Mouse (Mus musculus): Measurements from ENCODE around the gene Cds2.
"Not testable (repeated sequence)": the region's sequence is repeated elsewhere in the genome, so short reads cannot be mapped to it uniquely, and the experiment has no call there.

The Cds2 gene

DNA sequence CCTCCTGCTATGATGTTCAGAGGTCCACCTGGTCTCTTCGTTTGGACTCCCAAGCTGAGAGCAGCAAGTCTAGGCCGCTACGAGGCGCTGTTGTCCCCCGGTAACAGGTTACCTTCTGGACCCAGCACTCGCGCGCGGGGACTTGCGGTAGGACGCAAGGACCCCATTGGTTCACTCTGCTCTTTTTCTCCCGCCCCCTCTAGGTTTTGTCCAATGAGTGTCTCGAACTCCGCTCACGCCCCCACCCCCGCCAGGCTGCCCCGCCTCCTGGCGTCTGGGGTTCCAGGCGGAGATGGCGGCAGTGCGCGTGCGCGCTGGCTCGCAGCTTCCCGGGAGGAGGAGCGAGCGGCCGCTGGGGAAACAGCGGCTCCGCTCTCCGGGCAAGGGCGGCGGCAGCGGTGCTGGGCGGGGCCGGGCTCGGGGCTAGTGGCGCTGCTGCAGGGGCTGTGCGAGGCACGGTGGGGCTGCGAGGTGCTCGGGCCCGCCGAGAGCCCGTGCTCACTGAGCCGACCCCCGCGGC lies at the start of gene Cds2:
TSS of gene Cds2 (plus strand) at position 270 of the 520 bp plus-strand sequence.
- DNase-seq (ENCODE audit: low spot score): peak; percentile 94

DNA sequence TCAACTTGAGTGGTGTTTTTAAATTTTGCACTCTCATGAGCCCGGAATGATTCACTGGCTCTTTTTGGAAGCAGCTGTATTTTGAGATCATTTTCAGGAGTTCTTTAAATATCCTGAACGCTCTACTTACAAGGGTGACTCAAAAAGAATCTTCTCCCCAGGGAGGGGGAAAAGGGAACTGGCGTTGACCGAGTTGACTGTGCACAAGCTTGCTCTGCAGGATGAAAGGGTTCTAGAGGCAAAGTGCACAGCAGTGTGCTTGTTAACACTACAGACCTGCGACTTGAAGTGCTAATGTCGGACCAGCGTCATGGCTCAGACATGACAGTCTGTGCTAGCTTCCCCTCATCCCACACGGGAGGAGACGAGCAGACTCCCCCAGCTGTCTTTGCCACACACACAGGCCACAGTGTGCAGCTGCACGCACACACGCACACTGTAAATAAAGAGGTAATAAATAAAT lies 41.3 kb upstream of the Cds2 start:
- no peak for DNase-seq (ENCODE audit: low spot score)

DNA sequence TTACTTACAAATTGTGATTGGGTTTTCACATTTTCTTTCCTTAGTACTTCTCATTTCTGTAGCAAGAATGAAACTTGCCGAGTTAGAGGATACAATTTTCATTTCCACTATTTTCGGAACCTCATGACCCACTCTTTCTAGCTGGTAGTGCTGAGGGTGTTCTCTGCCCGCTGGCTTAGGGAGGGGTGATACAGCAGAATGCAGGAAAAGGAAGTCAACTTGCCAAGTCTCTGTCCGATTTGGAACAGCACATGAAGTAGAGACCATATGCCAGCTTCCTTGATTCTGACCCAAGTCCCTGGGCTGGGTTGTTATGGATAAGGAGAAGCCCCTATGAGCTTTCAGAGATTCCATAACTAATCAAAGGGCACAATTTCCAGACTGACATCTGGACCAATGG lies 38.6 kb upstream of the Cds2 start:
- no peak for DNase-seq (ENCODE audit: low spot score)

DNA sequence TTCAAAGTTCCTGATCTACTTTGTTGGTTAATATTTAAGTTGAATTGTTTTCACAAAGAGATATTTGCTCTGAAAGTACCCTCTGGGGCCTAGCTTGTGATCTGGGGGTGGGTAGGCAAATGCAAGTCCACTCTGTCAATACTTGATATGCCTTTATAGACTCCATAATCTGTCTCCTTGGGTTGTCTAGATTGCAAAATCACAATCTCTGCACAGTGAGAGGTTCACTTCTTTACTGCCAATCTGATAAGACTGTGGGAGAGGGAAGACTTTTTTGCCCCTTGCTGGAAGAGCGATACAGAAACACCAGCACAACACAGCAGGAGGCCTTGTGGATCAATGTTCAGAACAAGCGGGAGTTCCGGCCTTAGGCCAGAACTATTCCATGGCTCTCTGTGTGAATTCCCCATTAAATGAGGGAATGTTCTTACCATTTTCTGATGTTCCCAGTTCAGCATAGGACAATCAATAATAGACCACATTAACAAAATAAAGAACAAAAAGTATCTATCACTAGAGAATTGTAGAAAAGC lies 30.5 kb upstream of the Cds2 start:
- no peak for DNase-seq (ENCODE audit: low spot score)

DNA sequence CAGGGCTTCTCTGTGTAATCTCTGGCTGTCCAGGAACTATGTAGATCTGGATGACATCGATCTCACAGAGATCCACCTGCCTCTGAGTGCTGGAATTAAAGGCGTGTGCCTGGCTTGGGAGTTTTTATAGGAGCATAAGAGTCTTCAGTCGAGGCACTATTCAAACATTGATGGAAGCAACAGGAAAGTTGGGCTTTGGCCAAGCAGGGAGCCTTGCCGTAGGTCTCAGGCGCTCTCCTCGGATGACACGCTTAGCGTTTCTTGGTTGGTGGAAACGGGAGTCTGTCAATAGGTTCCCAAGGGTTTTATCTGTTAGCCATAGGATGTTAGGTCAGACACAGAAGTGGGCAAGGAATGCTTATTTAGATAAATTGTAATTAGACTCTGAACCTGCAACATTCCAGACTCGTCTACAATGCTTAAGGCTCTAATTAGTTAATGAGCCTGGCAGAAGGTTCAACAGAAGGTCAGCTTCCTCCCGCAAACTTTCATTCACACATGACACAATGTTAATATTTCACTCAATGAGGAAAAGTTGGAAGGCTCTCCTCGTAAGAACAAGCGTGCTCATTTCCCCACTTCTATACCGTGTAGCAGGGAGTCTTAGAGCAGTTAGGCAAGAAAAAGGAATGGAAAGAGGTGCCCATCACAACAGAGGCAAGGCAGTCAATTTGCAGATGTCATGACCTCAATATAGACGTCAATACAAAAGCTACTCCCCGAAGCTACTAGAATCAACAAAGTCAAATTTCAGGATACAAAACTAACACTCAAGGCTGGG lies 28.8 kb upstream of the Cds2 start:
- DNase-seq (ENCODE audit: low spot score): no peak

DNA sequence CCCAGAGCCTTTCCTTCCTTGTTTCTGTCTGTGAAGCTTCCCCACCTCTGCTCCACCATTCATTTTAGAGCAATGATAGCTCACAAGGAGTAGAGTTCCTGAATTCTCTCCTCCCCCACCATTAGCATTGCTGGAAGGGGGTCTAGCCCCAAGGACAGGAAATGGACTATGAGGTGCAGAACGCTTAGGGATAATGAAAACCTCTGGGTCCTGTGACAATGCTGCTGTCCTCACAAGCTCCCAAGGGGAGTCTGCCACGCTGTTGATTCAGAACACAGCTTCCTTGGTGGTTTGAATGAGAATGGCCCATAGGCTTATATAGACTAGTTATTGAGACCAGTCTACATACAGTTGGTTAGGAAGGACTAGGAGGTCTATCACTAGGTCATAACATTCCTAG lies 27.7 kb upstream of the Cds2 start:
- no peak for DNase-seq (ENCODE audit: low spot score)

DNA sequence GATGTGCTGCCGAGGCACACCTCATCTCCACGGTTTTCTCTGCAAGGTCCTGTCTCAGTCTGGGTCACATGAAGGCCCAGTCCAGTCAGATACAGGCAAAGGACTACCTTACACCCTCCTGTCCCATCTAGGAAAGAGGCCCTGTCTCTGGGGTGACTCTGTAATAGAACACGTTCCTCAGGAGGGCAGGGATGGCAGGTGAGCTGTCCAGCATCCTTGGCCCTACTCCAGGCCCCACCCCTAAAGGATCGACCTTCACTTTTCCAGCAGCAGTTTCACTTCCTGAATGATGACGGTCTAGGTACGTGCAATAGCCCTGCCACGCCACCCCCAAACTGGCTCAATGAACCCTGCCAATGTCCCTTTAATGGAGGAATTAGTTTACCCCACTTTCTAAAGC lies 27.0 kb upstream of the Cds2 start:
- no peak for DNase-seq (ENCODE audit: low spot score)

DNA sequence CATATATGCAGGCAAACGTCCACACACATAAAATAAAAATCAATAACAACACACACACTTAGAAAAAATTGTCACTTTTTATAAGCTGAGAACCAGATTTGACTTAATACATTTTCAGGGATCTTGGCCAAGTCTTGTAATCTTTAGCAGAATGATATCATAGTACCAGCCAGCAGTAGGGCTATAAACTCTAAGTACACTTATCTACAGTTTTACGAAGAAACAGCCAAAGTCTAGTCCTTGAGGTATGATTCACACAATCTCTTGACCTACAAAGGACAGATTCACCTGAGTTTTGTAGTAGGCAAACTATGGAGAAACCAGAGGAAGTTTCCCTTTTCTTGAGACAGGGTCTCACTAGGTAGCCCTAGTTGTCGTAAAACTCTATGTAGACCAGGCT lies 23.5 kb upstream of the Cds2 start:
- DNase-seq (ENCODE audit: low spot score): not testable (repeated sequence)

DNA sequence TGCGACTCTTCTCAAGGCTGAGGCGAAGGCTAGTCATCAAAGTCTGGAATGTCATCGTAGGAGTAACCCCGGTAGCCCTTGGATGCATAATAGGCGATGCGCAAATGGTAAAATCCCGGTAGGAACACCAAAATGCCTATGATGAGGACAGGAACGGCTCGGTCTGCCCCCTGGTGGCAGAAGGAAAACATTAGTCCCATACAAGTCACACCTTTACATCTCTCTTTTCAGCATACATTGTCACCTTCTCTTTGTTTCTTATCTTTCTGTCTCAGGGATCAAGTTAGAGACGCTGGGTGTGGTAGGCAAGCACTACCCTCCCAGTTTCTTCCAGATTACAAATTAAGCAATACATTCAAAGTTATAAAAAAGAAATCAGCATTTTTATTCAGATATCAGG lies 22.5 kb upstream of the Cds2 start:
- not testable (repeated sequence) for DNase-seq (ENCODE audit: low spot score)

DNA sequence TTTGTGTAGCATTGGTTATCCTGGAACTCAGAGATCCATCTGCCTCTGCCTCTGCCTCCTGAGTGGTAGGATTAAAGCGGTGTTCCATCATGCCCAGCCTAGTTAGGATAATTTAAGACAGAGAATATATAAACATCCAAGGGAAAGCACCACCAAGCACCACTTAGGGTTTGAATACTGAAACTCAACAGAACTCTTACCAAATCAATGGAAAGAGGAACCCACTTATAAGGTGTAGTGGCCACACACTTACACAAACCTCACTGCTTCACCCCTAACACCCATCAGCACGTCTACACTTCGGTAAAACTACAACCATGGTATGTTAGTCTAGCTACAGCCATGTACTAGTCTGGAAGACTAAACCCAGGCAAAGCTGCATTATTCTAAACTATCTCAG lies 19.6 kb upstream of the Cds2 start:
- DNase-seq (ENCODE audit: low spot score): no peak

DNA sequence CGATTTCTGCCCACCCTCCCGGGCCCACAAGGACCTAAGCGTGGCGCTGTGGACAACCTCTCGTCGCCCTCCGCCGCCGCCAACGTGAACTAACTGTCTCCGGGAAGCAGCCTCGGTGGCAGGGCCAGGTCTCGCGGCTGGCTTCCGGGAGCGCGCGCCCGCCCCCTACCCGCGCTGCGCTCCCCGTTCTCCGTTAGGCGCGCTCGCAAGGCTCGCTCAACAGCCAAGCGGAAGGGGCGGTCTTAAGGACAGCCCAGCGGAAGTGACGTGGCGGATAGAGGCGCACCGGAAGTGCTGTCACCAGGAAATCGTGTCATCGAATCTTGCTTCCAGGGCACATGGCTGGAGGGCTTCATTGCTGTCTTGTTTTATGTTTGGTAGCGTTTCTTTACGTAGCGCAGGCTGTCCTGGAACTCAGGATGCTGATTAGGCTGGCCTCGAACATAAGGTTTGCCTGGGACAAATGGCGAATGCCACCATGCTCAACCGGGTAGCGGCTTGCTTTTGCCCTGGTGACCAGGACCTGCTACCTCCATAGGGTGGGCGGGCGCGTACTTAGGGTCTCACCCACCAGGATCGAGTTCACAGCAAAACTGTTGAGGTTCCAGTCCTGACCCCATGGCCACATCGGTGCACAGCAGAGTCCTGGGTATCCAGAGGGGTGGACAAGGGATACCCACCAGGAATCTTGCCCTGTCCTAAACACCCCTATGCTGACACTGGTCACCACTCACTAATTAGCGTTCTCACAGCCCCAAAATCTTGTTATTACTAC lies 15.2 kb upstream of the Cds2 start, which contains the start of gene Tmem230:
TSS of gene Tmem230 (minus strand) at position 269 of the 775 bp plus-strand sequence.
- peak; percentile 83 for DNase-seq (ENCODE audit: low spot score)

DNA sequence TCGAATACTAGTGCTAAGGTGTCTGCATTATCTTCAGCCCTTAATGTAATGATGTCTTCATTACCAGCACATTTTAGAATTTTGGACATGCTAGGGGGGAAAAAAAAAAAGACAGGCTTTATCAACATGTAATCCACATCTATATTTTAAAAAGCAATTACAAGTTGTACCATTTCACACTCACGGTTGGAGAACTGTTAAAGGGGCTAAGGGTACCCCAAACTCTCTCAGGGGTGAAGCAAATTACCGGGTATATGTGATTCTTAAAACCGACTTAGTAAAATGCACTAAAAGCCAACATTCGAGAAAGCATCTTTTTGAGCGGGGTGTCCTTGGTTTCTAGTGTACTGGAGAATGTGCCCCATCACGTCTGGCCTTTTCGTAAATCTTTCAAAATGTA lies 11.0 kb upstream of the Cds2 start:
- DNase-seq (ENCODE audit: low spot score): no peak

DNA sequence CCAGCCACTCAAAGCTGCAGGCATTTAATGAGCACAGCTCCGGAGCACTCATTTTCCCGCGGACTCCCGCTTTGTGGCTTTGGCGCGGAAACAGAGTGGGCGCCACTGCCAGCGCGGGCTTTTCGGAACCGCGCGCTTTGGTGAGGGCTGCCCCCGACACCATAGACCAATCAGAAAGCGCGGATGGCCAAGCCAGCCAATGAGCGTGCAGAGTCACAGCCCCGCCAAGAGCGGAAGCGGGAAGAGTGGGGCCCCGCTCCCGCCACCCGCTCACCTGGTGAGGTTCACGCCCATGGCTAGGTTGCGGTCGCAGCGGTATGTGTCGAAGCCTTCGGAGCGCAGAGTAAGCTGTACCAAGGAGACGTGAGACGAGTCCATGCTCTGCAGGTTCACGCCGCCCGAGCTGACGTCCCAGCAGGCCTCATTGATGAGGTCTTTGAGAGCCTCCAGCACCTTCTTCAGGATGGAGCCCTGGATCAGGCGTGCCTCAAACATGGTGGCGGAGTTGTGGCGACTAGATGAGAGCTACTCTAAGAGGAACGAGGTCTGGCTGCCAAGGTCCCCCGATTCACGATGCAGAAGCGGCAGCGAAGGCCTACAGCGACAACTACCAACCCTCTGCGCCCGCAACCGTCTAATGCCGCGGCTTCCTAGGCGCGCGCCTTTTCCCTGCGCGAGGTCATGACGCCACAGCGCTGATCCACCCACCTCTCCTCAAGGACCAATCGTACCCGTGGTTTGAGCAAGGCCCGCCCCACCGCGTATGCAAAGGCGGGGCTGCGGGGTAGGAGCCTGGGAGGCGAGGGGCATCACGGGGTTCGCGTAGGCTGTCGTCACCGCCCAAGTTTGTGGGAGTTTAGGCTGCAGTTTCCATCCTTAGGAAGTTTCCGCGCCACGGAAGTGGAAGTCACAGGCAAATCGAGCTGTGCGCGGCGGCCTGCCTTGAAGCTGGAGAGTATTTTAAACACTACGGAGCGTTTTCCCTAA lies 10.1 kb upstream of the Cds2 start, which contains the start of gene Pcna:
TSS of gene Pcna (minus strand) at position 773 of the 987 bp plus-strand sequence.
- DNase-seq (ENCODE audit: low spot score): peak; percentile 89

DNA sequence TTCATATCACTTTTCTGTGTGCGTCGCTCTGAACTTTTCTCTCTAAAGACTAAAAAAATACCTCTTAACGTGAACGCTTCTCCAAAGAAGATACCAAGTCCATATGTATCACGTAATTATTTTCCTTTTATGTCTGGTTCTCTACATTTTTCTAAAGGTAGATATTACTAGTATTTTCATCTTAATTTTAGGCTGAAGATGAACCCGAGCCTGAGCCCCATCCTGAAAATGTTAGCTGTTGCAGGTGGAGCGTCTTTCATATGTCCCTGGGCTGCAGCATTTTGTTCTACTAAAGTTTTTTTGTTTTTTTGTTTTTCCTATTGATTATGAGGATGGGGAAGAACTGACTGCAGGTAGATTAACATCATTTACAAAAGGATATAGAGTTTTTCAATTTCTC lies 9.3 kb upstream of the Cds2 start:
- no peak for DNase-seq (ENCODE audit: low spot score)

DNA sequence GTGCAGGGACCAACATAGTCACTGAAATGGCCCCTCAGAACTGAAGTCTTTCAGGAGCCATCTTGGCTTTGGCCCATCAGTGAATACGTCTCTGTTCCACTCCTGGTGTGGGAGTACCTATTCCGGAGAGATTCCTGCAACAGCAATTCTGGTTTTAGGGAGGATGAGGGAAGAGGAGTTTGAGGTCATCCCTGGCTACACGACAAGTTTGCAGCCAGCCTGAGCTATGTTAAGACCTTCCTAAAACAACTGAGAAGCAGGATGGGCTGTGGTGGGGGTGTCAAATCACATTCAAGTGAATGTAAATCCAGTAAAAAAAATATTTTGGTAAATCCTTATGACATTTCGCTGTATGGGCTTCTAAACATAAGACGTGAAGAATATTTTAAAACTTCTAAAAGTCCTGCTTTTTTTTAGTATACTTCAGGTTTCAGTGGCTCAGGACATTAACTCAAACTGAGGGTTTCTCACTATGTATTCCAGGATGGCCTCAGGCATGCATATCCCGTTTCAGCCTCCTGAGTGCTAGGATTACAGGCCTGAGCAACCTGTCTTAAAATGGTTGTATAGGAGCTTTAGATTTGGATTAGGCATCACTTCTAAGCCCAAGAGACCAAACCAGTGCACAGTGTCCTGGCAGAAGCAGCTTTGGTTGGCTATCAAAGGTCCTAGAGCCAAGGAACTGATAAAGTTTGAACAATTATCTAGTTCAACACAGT lies 5.4 kb upstream of the Cds2 start:
- no peak for DNase-seq (ENCODE audit: low spot score)

DNA sequence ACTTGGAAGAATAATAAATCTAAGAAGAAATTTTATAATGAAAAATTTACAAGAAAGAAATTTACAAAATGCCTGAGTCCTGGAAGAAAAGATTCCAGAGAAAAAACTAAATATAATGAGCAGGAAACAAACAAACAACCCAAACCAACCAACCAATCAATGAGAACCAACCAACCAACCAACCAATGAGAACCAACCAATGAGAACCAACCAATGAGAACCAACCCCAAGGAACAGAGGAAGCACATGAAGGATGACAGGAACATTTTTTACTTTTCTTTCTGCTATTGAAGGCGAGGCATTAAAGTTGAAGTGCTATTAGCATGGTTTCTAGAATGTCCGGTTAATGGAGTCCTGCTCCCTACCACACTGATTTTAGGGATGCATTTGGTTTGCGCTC lies 2.3 kb upstream of the Cds2 start:
- DNase-seq (ENCODE audit: low spot score): no peak

DNA sequence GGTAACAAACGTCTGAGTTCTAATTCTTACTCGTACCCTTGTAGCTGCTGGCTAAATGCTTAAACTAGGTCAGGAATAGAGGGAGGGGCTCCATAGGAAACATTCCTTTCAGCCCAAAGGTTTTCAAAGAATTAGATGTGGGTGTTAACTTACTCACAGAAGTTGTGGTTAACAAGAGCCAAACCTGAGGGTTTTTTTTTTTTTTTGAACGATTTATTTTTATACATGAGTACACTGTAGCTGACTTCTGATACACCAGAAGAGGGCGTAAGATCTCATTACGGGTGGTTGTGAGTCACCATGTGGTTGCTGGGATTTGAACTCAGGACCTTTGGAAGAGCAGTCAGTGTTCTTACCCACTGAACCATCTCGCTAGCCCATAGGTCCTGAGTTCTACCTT lies 773 bp upstream of the Cds2 start:
- no peak for DNase-seq (ENCODE audit: low spot score)

DNA sequence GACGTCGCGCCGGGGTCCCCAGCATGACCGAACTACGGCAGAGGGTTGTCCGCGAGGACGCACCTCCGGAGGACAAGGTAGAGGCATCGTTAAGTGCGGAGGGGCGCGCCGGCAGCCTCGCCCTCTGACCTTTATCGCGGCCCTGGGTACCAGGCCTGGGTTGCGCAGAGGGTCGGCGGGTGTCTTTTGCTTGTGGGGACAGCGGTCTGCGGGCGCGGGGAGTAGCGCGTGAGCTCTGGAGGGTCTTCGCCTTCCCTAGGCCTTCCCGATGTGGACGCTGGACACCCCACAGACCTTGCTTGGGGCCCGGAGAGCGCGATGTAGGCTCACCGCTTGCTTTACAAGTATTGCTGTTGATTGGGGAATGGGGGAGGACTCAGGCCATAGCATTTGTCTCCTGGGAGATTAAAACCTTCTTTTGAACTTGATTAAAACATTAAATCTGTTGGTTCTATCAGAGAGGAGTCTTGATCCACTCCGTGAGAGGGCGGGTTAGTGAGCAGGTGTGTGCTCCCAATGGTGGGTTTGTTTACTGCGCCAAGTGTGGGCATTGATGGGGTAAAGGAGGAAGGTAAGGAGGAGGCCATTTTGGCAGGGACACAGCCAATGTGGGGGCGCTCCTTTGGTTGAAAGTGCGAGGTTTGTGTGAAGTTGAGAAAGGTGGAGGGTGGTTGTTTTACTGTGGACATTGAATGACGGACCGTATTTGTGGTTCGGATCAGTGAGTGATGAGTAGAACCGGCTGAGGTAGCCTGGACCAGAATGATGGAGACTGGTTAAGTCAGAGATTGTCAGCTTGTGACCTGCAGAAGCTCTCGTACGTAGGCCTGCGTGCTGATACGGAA lies 695 bp downstream of the Cds2 start:
- DNase-seq (ENCODE audit: low spot score): no peak

DNA sequence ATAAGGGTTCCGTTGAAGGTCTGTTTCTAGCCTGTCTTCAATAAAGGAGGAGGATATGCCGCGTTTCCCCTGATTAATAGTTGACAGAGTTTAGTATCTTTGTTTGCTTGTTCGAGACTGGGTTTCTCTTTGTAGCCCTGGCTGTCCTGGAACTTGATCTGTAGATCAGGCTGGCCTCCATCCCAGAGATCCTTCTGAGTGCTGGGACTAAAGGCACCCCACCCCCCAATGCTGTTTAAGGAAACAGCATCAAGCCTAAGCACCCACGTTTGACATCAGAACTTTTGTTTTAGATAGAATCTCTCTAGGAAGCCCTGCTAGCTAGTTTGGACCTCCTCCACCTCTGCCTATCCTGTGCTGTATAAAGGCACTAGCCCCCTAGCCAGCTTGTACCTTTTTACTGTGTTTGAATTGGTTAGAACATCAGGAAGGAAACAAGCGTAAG lies 1.3 kb downstream of the Cds2 start:
- no peak for DNase-seq (ENCODE audit: low spot score)

DNA sequence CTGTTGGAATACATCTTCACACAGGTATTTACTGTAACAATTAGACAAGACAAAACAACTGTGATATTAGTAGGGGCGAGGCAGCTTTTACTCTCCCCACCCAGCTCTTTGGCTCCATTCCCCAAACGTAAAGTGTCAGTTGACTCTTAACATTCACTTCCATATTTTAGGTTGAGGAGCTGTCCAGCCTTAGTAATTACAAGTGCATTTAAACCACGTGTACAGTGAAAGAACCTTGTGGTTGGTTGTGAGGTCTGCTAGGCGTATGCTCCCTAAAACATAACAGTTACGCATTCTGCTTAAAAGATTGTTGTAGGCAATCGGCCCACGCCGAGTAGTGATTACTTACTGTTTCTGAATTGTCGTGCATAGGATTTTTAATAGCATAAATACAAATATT lies 2.2 kb downstream of the Cds2 start:
- no peak for DNase-seq (ENCODE audit: low spot score)

Data from urinary bladder, postnatal 10 days (tissue).